Mouse (Mus musculus) heart, postnatal 0 days (tissue): ENCODE data around the gene Padi3.
A peak's percentile ranks its signal among the peaks of the same experiment; 100 is the strongest.

Source experiments
- CTCF ChIP-seq: IDR thresholded peaks from 2 replicates; pipeline ENCODE4 v1.5.1; 2016; ENCODE audit warnings: antibody characterized with exemption, control low read depth, low read depth
- EP300 ChIP-seq: IDR thresholded peaks from 2 replicates; pipeline ENCODE4 v1.6.1; 2016; ENCODE audit warnings: antibody characterized with exemption, low read depth

DNA sequence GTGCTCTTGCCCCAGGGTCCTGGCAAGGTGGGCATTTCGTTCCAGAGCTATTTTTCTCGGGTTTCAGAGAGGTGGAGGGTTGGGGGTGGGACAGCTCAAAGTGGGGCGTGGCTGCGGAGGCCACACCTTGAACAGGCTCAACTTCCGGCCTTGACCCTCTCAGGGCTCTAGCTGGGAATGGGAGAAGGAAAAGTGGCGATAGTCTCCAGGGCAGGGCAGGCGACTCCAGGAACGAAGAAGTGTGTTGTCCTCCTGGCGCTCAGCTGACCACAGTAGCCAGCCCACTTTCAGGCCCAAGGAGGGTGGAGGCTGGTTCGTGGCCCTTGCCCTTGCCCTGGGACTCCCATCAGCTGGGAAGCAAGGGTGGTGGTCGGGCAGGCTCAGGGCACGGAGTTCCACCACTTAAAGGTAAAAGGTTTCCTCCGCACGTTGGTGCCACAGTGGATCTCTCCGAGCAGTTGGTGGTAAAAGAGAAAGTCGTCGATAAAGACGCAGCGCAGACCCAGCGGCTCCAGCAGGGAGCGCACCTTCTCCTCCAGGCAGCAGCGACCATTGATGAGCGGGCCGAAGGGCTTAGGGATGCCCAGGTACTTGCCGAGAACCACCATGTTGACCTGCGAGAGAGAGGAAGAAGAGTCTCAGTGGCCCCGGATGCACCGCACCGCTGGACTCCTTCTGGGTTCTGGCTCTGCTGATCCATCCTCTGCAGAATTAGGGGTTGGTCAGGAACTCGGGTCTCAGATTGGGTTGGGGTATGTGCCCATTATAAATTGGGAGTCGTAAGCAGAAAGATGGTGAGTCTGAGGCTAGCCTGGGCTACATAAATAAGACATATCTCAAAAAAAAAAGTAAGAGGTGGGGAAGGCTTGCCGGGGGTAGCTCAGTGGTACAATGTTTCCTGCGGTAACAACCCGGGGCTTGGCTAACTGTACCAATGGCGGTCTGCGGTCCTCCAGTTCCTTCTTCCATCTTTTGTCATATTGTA lies 4.1 kb upstream of the Padi3 start:
- peak; percentile 40 for TF ChIP-seq CTCF
- no peak for TF ChIP-seq EP300
